Mouse (Mus musculus) embryo, embryonic 11 days (tissue): ENCODE data around the gene Rac1.
"Not testable (repeated sequence)": the region's sequence is repeated elsewhere in the genome, so short reads cannot be mapped to it uniquely, and the experiment has no call there.

Experiments used
- DNase-seq: peaks from one replicate; pipeline ENCODE4 v3.0.0-alpha.2; 2015

Gene Rac1

DNA sequence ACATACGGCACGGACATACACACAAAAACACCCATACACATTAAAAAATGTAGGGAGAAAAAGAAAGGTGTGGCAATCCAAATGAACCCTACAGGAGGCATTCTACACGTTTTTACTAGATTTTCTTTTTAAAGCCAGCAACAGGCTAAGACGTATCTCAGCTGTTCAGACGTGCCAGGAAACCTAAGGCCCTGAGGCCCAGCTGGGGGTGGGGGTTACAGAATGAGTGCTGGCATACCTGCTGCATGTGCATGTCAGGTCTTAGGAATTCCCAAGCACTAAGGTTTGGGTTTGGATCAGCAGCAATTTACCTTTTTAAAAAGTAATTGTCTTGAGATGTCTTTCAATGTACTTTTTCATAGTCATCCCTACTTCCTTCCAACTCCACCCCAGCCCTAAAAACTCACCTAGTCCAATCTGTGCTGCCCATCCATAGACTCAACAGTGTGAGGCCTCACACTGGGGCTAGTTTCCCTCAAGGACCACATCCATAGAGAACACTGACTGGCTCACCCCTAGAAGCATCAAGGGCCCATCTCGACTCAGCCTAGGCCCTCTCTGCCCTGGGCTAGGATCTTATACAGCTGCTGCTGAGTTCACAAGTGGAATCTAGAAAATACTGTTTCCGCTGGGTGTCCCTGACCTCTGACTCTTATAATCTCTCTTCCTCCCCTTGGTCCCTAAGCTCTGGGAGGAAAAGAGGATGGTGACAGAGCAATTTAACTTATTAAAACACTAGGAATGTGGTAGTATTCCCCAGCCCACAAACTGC lies 2.2 kb downstream of the Rac1 start:
- no peak for DNase-seq

GRCm38 (mm10) chr5:143522882-143523281 lies 5.0 kb downstream of the Rac1 start:
- no peak for DNase-seq

- no peak for DNase-seq
Observed at GRCm38 (mm10) chr5:143520415-143520814, 7.4 kb downstream of the Rac1 start.

- no peak for DNase-seq
Observed at GRCm38 (mm10) chr5:143518045-143518591, 9.7 kb downstream of the Rac1 start.

DNA sequence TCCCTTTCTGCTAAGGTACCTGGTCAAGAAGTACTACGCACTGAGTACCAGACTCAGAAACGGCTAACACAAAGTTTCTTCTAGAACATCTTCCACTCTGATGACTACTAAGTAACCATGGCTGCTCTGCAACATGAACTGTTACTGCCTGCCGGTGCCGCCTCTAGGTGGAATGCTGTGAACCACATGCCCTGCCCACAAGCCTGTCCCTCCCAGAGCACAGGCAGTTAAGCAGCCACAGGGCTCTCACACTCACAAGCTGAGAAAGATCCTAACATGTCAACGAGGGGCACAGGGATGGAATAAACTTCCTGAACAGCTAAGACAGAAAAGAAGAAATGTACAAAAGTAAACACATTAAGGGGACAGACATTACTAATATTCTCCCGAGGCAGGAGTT lies 10.4 kb downstream of the Rac1 start:
- DNase-seq: no peak

DNA sequence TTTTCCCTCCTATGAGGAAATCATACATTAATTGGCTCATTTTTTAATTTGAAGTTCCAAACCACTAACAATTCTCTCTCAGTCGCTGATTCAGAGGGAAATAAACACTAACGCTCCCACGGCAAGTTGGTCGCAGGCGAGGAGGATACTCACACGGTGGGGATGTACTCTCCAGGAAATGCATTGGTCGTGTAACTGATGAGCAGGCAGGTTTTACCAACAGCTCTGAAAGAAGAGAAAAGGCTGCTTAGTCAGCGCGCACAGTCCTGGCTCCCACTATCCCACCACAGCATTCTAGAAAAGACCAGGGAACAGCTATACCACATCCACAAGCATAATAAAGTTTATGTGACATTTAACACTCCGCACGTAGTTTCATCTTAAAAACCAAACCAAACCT lies 10.8 kb downstream of the Rac1 start:
- no peak for DNase-seq

DNA sequence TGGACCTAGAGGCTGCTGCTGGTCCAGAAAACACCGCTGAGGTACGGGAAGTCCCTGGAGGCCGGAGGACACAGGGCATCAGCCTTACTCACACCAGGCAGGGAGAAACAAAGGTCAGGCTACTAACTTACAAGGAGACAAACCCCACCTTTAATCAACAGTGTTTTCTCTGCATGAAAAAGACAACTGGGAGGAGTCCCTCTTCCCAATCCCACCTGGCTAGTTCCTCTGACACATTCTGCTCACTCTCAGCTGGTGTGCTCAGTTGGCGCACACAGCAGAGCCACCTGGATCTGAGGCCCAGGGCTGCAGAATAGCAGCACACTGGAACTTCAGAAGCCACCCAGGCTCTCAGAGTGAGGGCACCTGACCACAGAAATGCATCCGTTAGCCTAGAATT lies 13.0 kb downstream of the Rac1 start:
- DNase-seq: no peak

GRCm38 (mm10) chr5:143512305-143512704 lies 15.5 kb downstream of the Rac1 start:
- DNase-seq: no peak

- no peak for DNase-seq
Observed at GRCm38 (mm10) chr5:143511577-143511976, 16.3 kb downstream of the Rac1 start.

DNA sequence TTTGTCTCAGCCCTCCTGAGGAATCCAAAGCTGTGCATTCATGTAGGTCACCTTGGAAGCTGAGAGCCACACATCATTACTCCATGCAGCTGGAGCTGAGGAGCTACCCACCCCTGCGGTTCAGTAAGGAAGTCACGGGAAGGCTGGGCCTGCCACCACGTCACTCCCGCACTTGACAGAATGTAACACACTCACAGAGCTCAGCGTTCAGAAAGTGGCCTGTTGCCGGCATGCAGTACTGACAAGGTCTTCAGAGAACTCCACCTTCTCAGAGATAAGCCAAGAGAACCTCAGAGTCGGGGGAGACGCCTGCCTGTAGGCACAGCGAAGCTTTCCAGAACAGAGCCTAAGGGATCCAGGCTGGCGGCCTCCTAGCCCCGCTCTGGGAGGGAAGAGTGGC lies 18.1 kb downstream of the Rac1 start:
- DNase-seq: no peak

GRCm38 (mm10) chr5:143509294-143509693 lies 18.5 kb downstream of the Rac1 start:
- no peak for DNase-seq

DNA sequence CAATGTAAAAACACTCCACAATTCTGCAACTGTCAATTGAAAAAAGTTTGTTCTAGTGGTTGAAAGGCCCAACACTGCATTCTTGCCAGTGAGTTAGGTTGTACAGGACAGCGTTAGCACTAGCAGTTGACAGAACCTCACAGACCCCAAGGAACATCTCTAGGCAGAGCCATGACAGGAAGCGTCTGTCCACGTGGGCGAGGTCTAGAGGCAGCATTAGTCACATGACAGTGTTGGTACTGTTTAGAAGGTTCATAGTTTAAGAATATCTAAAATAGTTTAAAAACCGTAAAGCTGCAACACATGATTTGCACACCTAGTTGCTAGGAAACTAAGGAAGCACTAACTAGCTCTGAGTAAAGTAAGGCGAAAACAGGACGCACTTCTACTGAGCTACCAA lies 22.3 kb downstream of the Rac1 start:
- DNase-seq: no peak

DNA sequence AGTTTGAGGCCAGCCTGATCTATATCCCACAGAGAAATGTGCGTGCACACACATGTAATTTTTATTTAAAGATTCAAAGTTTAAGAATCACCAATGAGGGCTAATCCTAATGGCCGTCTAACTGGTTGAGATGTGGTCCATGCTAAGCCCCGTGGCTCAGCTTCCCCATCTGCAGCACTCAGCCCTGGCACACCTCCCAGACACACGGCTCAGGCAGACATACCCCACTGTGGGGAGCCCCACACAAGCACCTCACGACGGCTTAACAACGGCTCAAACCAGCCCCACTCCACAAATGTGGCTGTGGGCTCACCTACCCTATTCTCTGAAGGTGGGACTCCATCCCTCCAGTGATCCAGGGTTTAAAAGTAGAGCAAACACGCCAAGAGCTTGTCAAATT lies 22.8 kb downstream of the Rac1 start:
- no peak for DNase-seq

GRCm38 (mm10) chr5:143504453-143504852 lies 23.4 kb downstream of the Rac1 start:
- peak; percentile 45 for DNase-seq

- DNase-seq: no peak
Observed at GRCm38 (mm10) chr5:143503740-143504139, 24.1 kb downstream of the Rac1 start.

DNA sequence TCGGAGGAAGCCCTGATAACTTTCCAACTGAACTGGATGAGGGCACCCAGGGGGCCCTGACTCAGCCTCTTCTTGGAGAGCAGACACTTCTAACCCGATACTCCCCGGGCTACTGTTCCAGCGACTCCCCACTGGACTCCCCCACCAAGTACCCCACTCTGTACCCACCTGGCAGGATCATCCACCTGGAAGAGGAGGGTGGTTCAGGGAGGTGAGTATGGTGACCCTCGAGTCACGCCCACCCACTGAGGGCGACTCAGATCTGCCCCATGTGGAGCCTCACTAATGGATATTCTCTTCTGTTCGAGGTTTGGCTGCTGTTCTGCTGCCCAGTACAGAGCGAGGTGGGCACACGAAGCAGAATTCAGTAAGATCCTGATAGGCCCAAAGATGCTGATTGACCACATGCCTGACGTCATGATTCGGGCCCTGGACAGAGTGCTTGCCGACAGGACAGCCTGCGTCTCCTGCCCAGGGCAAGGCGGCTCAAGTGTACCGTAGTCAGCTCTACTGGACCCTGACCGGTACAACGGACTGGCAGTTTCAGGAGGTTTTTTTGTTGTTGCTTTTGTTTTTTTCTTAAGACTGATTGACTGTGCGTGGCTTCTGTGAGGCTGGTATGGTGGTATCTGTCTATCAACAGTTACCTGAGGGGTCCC lies 24.8 kb downstream of the Rac1 start:
- DNase-seq: no peak

DNA sequence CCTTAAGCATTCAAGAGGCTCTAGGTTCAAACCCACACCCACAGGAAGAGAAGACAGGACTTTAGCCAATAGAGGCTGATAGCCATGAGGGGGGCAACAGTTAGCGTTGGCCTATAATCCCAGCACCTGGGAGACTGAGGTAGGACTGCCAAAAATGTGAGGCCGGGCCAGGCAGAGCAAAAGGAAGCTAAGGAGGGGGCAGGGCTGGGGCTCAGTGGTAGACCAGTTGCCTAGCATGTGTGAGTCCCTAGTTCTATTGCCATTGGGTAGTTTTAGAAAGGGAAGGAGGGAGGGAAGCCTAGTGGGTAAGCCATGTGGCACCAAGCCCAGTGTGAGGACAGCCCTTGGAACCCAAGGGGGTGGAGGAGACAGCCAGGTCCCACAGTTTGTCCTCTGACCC lies 26.2 kb downstream of the Rac1 start:
- no peak for DNase-seq

DNA sequence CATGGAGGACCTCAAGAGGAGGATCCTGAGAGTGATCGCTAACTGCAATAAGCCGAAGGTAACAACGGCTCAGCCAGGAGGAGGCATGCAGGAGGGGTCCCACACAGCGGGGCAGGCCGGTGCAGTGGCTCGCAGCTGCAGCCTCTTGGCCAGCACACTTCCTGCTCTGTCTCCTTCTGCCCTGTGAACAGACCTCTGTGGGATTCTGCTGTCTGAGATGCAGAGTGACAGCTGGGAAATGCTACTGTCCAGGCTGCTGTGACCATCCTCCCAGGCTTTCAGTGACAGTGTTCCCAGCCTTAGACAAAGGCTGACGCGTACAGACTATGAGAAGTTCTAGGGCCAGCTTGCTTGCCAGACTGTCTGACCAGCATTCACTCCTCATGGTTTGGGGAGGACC lies 26.7 kb downstream of the Rac1 start:
- no peak for DNase-seq

DNA sequence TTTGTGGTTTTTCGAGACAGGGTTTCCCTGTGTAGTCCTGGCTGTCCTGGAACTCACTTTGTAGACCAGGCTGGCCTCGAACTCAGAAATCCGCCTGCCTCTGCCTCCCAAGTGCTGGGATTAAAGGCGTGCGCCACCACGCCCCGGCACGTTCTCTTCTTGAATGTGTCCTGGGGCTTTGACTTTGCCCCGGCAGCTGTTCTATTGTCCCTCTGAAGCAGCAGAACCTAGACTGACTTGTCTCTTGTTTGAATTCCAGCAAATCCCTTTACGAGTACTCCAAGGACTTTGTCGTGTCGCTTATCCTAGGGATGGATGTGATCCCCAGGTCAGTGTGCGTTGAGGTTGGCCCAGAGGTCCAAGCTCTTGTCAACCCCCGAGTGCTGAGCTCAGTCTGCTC lies 27.1 kb downstream of the Rac1 start:
- not testable (repeated sequence) for DNase-seq

- no peak for DNase-seq
Observed at GRCm38 (mm10) chr5:143499686-143500085, 28.1 kb downstream of the Rac1 start.

DNA sequence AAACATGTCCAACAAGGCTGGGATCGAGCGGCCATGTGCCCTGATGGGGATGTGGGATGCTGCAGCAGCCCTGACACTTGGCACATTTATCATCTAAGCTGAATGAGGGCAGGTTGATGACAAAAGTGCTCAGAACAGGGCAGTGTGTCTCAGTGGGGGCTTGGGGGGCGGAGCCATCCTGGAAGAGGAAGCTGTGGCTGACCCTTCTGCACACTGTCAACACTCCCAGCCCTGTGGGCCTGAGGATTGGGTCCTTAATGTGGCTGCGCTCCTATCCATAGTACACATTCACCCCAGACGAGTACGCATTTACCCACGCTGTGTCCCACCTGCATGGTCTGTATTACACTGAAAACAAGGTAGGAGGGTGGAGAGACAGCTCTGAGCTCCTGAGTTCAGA lies 28.6 kb downstream of the Rac1 start:
- no peak for DNase-seq

GRCm38 (mm10) chr5:143497451-143497850 lies 30.4 kb downstream of the Rac1 start:
- no peak for DNase-seq

DNA sequence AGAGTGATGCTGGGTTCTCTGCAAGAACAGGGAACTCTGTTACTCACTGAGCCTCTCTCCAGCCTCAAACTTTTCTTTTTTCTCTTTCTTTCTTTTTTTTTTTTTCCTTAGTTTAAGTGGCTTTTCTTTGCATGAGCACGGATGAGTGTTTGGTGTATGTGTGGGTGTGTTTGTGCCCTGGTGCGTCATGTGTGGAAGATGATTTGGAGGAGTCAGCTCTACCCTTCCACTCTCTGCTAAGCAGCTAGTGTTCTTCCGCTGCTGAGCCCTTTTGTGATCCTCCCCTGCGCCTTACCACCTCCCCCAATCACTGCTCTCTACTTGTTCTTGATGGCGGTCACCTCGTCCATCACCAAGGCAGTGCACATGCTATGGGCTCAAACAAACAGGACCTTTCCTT lies 32.1 kb downstream of the Rac1 start:
- DNase-seq: no peak

DNA sequence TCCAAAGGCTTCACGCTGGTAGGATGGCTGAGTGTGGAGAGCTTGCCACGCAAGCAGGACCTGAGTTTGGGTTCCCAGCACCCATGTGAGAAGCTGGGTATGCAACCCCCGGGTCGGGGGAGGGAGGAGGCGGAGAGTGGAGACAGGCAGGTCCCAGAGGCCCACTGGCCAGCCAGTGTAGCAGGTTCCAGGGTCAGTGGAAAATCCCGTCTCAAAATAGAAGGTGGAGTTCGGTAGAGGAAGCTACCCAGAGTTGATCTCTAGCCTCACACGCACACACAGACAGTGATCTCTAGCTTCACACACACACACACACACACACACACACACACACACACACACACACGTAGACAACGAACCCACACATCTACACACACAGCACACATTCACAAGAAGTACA lies 34.7 kb downstream of the Rac1 start:
- DNase-seq: no peak

DNA sequence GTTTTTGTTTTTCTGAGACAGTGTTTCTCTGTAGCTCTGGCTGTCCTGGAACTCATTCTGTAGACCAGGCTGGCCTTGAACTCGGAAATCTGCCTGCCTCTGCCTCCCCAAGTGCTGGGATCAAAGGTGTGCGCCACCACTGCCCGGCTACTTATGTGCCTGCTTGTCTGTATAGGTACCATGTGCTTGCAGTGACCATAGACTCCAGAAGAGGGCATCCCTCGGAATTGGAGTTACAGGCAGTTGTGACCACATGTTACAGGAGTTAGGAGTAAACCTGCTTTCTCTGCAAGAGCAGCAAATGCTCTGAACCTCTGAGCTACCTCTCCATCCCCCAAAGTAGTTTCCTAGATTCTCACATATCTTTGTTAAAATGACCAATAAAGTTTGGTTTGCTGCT lies 36.1 kb downstream of the Rac1 start:
- no peak for DNase-seq
